Mouse (Mus musculus) MEL (cell line): ENCODE results near the gene Fam168b. TPM values are rescaled to one million over a fixed set of nuclear protein-coding genes. Genes with fewer than 3 reads are reported as not detected.

ENCODE experiments used
- DNase-seq: peaks from one replicate; pipeline ENCODE4 v3.0.0; 2011; ENCODE audit warnings: low read depth, low spot score
- H3K27ac ChIP-seq: 2 replicates; pipeline ENCODE4 v1.5.1; 2012; ENCODE audit warnings: low read depth, mild to moderate bottlenecking, control low read depth, low read length, moderate library complexity; ENCODE audit not compliant: control insufficient read depth
- H3K27me3 ChIP-seq, 2 experiments: fragments of 150-350 bp in 1 of 2; sonication (generic) in 1 of 2; 2 replicates each; pipeline ENCODE4 v1.6.1; 2012; ENCODE audit warnings: low read length in 2 of 2, mild to moderate bottlenecking in 2 of 2, improper control_type of control experiment in 1 of 2, moderate library complexity in 1 of 2; ENCODE audit not compliant: insufficient read depth in 2 of 2, control insufficient read depth in 1 of 2
- H3K36me3 ChIP-seq, 2 experiments: 2 replicates each; pipeline ENCODE4 v1.6.1; 2012 to 2014; ENCODE audit warnings: low read length in 2 of 2, improper control_type of control experiment in 1 of 2, inconsistent platforms in 1 of 2, mild to moderate bottlenecking in 1 of 2; ENCODE audit not compliant: insufficient read depth in 2 of 2, control insufficient read depth in 1 of 2
- H3K4me1 ChIP-seq, 2 experiments: fragments of 150-350 bp in 1 of 2; sonication (generic) in 1 of 2; 2 replicates each; pipeline ENCODE4 v1.6.1; 2012; ENCODE audit warnings: low read length in 2 of 2, improper control_type of control experiment in 1 of 2, mild to moderate bottlenecking in 1 of 2; ENCODE audit not compliant: insufficient read depth in 2 of 2, control insufficient read depth in 1 of 2
- H3K4me3 ChIP-seq, 2 experiments: fragments of 150-350 bp in 1 of 2; sonication (generic) in 1 of 2; 2 replicates each; pipeline ENCODE4 v1.5.1; 2012; ENCODE audit warnings: low read depth in 2 of 2, low read length in 2 of 2, mild to moderate bottlenecking in 2 of 2, moderate library complexity in 2 of 2, control low read depth in 1 of 2, improper control_type of control experiment in 1 of 2; ENCODE audit not compliant: control insufficient read depth in 1 of 2, insufficient read depth in 1 of 2
- H3K79me2 ChIP-seq: 2 replicates; pipeline ENCODE4 v1.6.1; 2012; ENCODE audit warnings: mild to moderate bottlenecking, low read length, moderate library complexity; ENCODE audit not compliant: control insufficient read depth, poor library complexity, insufficient read depth
- H3K9ac ChIP-seq: 2 replicates; pipeline ENCODE4 v1.6.1; 2012; ENCODE audit warnings: low read depth, mild to moderate bottlenecking, control low read depth, low read length, moderate library complexity; ENCODE audit not compliant: control insufficient read depth, poor library complexity, severe bottlenecking
- H3K9me3 ChIP-seq: fragments of 150-350 bp; sonication (generic); replicated peaks from 2 replicates; pipeline ENCODE4 v1.6.1; 2012; ENCODE audit warnings: mild to moderate bottlenecking, low read length, improper control_type of control experiment, moderate library complexity; ENCODE audit not compliant: insufficient read depth
- BHLHE40 ChIP-seq: IDR thresholded peaks from 2 replicates; pipeline ENCODE4 v1.6.1; 2012; ENCODE audit warnings: low read depth, mild to moderate bottlenecking, inconsistent platforms, low read length, improper control_type of control experiment, borderline replicate concordance
- CHD2 ChIP-seq: IDR thresholded peaks from 2 replicates; pipeline ENCODE4 v1.6.1; 2011; ENCODE audit warnings: low read length, improper control_type of control experiment
- E2F4 ChIP-seq: IDR thresholded peaks from 2 replicates; pipeline ENCODE4 v1.6.1; 2011; ENCODE audit warnings: low read depth, low read length, improper control_type of control experiment, borderline replicate concordance
- ELF1 ChIP-seq: IDR thresholded peaks from 2 replicates; pipeline ENCODE4 v1.6.1; 2014; ENCODE audit warnings: low read depth, mild to moderate bottlenecking, inconsistent platforms, low read length, improper control_type of control experiment, moderate library complexity
- EP300 ChIP-seq, 2 experiments: IDR thresholded peaks; 2 replicates each; pipeline ENCODE4 v1.6.1; 2011; ENCODE audit warnings: improper control_type of control experiment in 2 of 2, low read length in 2 of 2, low read depth in 1 of 2, mild to moderate bottlenecking in 1 of 2
- GABPA ChIP-seq: IDR thresholded peaks from 2 replicates; pipeline ENCODE4 v1.6.1; 2012; ENCODE audit warnings: low read depth, mild to moderate bottlenecking, inconsistent platforms, low read length, improper control_type of control experiment, moderate library complexity
- HCFC1 ChIP-seq: IDR thresholded peaks from 2 replicates; pipeline ENCODE4 v1.6.1; 2012; ENCODE audit warnings: low read depth, mild to moderate bottlenecking, inconsistent platforms, low read length, improper control_type of control experiment, moderate library complexity
- JUND ChIP-seq: IDR thresholded peaks from 2 replicates; pipeline ENCODE4 v1.6.1; 2011; ENCODE audit warnings: low read depth, mild to moderate bottlenecking, improper control_type of control experiment, low read length
- KAT2A ChIP-seq: conservative IDR thresholded peaks from 2 replicates; pipeline ENCODE4 v1.6.1; 2012; ENCODE audit warnings: low read depth, low read length, improper control_type of control experiment, inconsistent platforms
- MAZ ChIP-seq: IDR thresholded peaks from 2 replicates; pipeline ENCODE4 v1.6.1; 2012; ENCODE audit warnings: low read depth, mild to moderate bottlenecking, inconsistent platforms, low read length, improper control_type of control experiment
- MEF2A ChIP-seq: IDR thresholded peaks from 2 replicates; pipeline ENCODE4 v1.6.1; 2014; ENCODE audit warnings: low read depth, mild to moderate bottlenecking, inconsistent platforms, low read length, improper control_type of control experiment; ENCODE audit not compliant: poor library complexity, insufficient replicate concordance, severe bottlenecking; ENCODE audit errors: extremely low read depth
- MYB ChIP-seq: IDR thresholded peaks from 2 replicates; pipeline ENCODE4 v1.6.1; 2011; ENCODE audit warnings: mild to moderate bottlenecking, low read depth, low read length, improper control_type of control experiment
- POLR2A ChIP-seq, 2 experiments: IDR thresholded peaks; 2 replicates each; pipeline ENCODE4 v1.6.1; 2011 to 2012; ENCODE audit warnings: low read length in 2 of 2, mild to moderate bottlenecking in 2 of 2, control low read depth in 1 of 2, improper control_type of control experiment in 1 of 2, low read depth in 1 of 2, moderate library complexity in 1 of 2; ENCODE audit not compliant: control insufficient read depth in 1 of 2, insufficient read depth in 1 of 2, poor library complexity in 1 of 2
- POLR2AphosphoS2 ChIP-seq: IDR thresholded peaks from 2 replicates; pipeline ENCODE4 v1.6.1; 2011; ENCODE audit warnings: low read length, improper control_type of control experiment
- POLR2AphosphoS5 ChIP-seq: IDR thresholded peaks from 2 replicates; pipeline ENCODE4 v1.6.1; 2012; ENCODE audit warnings: low read depth, borderline replicate concordance, mild to moderate bottlenecking, inconsistent platforms, low read length, moderate library complexity, mixed read lengths
- RCOR1 ChIP-seq: IDR thresholded peaks from 2 replicates; pipeline ENCODE4 v1.6.1; 2012; ENCODE audit warnings: low read depth, mild to moderate bottlenecking, inconsistent platforms, low read length, improper control_type of control experiment
- SIN3A ChIP-seq: IDR thresholded peaks from 2 replicates; pipeline ENCODE4 v1.6.1; 2012; ENCODE audit warnings: low read length, improper control_type of control experiment, inconsistent platforms
- SMC3 ChIP-seq: IDR thresholded peaks from 2 replicates; pipeline ENCODE4 v1.6.1; 2011; ENCODE audit warnings: low read depth, low read length, improper control_type of control experiment
- TBP ChIP-seq: IDR thresholded peaks from 2 replicates; pipeline ENCODE4 v1.8.0; 2011; ENCODE audit warnings: low read depth, low read length, improper control_type of control experiment
- TCF12 ChIP-seq: IDR thresholded peaks from 2 replicates; pipeline ENCODE4 v1.6.1; 2014; ENCODE audit warnings: low read depth, mild to moderate bottlenecking, inconsistent platforms, low read length, improper control_type of control experiment, moderate library complexity
- UBTF ChIP-seq: IDR thresholded peaks from 2 replicates; pipeline ENCODE4 v1.6.1; 2012; ENCODE audit warnings: low read depth, mild to moderate bottlenecking, inconsistent platforms, low read length, improper control_type of control experiment, moderate library complexity, borderline replicate concordance; ENCODE audit not compliant: insufficient read depth
- USF1 ChIP-seq: IDR thresholded peaks from 2 replicates; pipeline ENCODE4 v1.6.1; 2014; ENCODE audit warnings: low read depth, mild to moderate bottlenecking, inconsistent platforms, low read length, improper control_type of control experiment, moderate library complexity
- ZKSCAN1 ChIP-seq: IDR thresholded peaks from 2 replicates; pipeline ENCODE4 v1.6.1; 2012; ENCODE audit warnings: low read depth, mild to moderate bottlenecking, inconsistent platforms, low read length, improper control_type of control experiment, moderate library complexity
- ZMIZ1 ChIP-seq: IDR thresholded peaks from 2 replicates; pipeline ENCODE4 v1.6.1; 2012; ENCODE audit warnings: low read depth, mild to moderate bottlenecking, inconsistent platforms, low read length, improper control_type of control experiment, moderate library complexity
- polyA plus RNA-seq, 2 experiments: library from polyadenylated mRNA; stranded (reverse) in 1 of 2; unstranded in 1 of 2; fragments of >175 nt in 1 of 2; fragments of >200 nt in 1 of 2; gene quantifications; 2 replicates each; pipeline versions ENCODE4 v1.2.1 to v1.2.4; 2012; ENCODE audit warnings: low replicate concordance in 2 of 2, low read depth in 1 of 2; ENCODE audit not compliant: insufficient read length in 2 of 2, insufficient read depth in 1 of 2, missing spikeins in 1 of 2
- total RNA-seq: library from RNA; depleted of rRNA; stranded (reverse); fragments of 300-350 nt; gene quantifications from 2 replicates; pipeline ENCODE4 v1.2.3, GENCODE M21; 2012

Fam168b gene
- total and polyA plus RNA-seq, 3 experiments: 78.9 to 136 (median 97.4) TPM

DNA sequence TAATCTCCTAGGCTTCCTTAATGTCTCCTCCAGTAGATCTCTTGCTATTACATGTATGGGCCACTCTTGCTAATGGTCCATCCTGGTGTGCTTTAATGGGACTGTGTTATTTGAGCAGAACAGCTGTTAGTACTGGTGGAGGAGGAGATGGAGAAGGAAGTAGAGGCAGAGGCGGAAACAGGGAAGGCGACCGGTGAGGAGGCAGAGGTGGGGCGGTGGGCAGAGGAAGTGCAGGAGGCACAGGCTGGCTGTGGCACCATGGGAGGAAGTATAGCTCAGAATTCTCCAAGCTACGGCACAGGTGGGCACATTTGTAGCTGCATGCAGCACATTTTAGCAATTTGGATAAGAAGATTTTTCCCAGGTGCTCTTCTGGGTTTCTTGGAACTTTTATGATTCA lies 30.7 kb upstream of the Fam168b start:
- Histone ChIP-seq H3K79me2 (no peaks in the 10 kb centered on the region), H3K9ac (no peak overlapping the region), H3K36me3 (peaks cover 0 to 1% of the 10 kb centered on the region in 2 experiments; a peak in 1 of 4 replicates), H3K9me3 (no peaks in the 10 kb centered on the region), H3K4me1 (no peaks in the 10 kb centered on the region)
- TF ChIP-seq SIN3A (no peak), CHD2 (no peak), GABPA (no peak), BHLHE40 (no peak), MEF2A (no peak), MAZ (no peak), JUND (no peak), POLR2A (IDR thresholded peaks at IDR 0.05; ENCODE audit: control insufficient read depth in 1 of 2, insufficient read depth in 1 of 2, low read depth in 1 of 2, low read length in 2 of 2, poor library complexity in 1 of 2) (no peak), HCFC1 (no peak)
- TF ChIP-seq, all 39 proteins: peak for 0
- H3K4me3 ChIP-seq: no peak overlapping the region
- no peak for DNase-seq
- no peak overlapping the region for H3K27ac ChIP-seq
- H3K27me3 ChIP-seq: no peaks in the 10 kb centered on the region

GRCm38 (mm10) chr1:34871170-34871569 lies 28.3 kb upstream of the Fam168b start:
- DNase-seq: no peak
- H3K36me3 ChIP-seq: peaks cover 1 to 2% of the 10 kb centered on the region in 2 experiments; a peak in 2 of 4 replicates

DNA sequence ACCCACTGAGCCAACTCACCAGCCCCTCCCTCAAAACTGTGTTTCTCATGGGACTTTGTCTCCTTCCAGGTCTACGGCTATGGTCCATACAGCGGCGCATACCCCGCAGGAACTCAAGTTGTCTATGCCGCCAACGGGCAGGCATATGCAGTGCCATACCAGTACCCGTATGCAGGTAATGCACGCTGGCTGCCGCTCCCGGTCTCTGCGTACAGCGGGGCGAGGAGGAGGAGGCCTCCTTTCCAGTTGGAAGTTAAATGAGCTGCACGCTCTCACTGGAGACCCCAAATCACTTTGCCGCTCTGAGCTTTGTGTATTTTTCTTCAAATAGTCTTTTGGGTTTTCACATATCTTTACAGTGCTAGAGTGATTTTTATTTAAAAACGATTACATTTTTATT lies 26.4 kb upstream of the Fam168b start:
- H3K36me3 ChIP-seq: peaks cover 1 to 2% of the 10 kb centered on the region in 2 experiments; a peak in 2 of 4 replicates
- H3K9me3 ChIP-seq: no peaks in the 10 kb centered on the region
- no peak for TF ChIP-seq MYB
- TF ChIP-seq ELF1: no peak
- TF ChIP-seq POLR2AphosphoS5: no peak
- no peak for TF ChIP-seq POLR2AphosphoS2
- no peak for TF ChIP-seq GABPA
- TF ChIP-seq, all 39 proteins: peak for 0
- H3K79me2 ChIP-seq: no peaks in the 10 kb centered on the region
- H3K4me1 ChIP-seq: 0 out of 4 replicates have a peak, but pooled peaks cover 0 to 3% of the 10 kb centered on the region in 2 experiments
- no peak overlapping the region for H3K4me3 ChIP-seq
- DNase-seq: no peak
- no peak overlapping the region for H3K9ac ChIP-seq
- H3K27ac ChIP-seq: no peak overlapping the region
- no peaks in the 10 kb centered on the region for H3K27me3 ChIP-seq

More at GRCm38 (mm10) chr1:34871170-34871569, 28.3 kb upstream of the Fam168b start:
- no peak overlapping the region for H3K27ac ChIP-seq
- H3K9me3 ChIP-seq: no peaks in the 10 kb centered on the region
- TF ChIP-seq KAT2A (no peak), USF1 (no peak), POLR2A (IDR thresholded peaks at IDR 0.05; ENCODE audit: control insufficient read depth in 1 of 2, insufficient read depth in 1 of 2, low read depth in 1 of 2, low read length in 2 of 2, poor library complexity in 1 of 2) (no peak), ZMIZ1 (no peak), EP300 (IDR thresholded peaks at IDR 0.05; ENCODE audit: low read depth in 1 of 2, low read length in 2 of 2) (no peak), ELF1 (no peak), POLR2AphosphoS2 (no peak), E2F4 (no peak), SMC3 (no peak), POLR2AphosphoS5 (no peak), UBTF (no peak), TCF12 (no peak), SIN3A (no peak), TBP (no peak), ZKSCAN1 (no peak), RCOR1 (no peak)
- TF ChIP-seq, all 39 proteins: peak for 0
- Histone ChIP-seq H3K9ac (no peak overlapping the region), H3K27me3 (no peaks in the 10 kb centered on the region), H3K79me2 (no peaks in the 10 kb centered on the region), H3K4me3 (no peak overlapping the region), H3K4me1 (0 out of 4 replicates have a peak, but pooled peaks cover 0 to 3% of the 10 kb centered on the region in 2 experiments)
